Mouse (Mus musculus) pancreas, adult 10 weeks (tissue): ENCODE data around the gene Kat2b. TPM values are rescaled to one million over a fixed set of nuclear protein-coding genes. Genes with fewer than 3 reads are reported as not detected.

Source experiments
- polyA plus RNA-seq: library from polyadenylated mRNA; stranded (reverse); fragments of 350-450 nt; fragmentation: Illumina TruSeq; extraction: RNeasy Lipid Tissue Mini Kit (QIAGEN cat#74804); gene quantifications from one replicate; pipeline ENCODE4 v1.2.3, GENCODE M21; 2015; ENCODE audit warnings: low read depth, low replicate concordance; ENCODE audit not compliant: insufficient read depth

Gene Kat2b
- 6.1 TPM for polyA plus RNA-seq

DNA sequence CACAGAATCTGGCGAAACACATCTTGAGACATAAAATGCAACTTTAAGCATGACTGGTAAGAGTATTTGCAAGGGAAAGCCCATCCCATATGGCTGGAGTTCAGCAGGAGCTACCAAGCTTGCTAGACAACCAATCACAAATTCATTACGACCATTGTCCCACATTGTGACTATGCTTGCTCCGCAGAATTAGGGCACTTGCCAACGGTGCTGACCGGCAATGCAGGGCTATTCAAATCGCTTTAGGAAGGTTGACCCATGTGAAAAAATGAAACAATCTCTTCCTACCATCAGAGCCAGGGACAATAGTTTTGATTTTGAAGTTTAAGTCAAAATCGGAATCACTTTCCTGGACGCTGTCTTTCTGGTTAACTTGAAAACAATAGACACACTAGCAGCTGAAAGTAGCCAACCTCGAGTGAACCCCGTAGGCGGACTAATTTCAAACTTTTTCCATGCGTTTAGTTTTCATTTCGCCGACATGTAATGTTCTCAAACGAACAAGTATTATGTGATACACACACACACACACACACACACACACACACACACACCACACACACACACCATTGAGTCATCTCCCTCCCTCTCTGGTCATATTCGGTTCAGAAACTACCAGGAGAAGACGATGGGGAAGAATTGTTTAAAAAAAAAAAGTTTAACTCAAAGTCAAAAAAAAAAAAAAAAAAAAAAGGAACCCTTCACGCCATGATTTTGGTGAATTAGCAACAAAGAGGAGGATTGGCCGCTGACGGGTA is at the start of gene Kat2b:
Gene Kat2b (plus strand): TSS at position 701 of the 758 bp plus-strand sequence.

DNA sequence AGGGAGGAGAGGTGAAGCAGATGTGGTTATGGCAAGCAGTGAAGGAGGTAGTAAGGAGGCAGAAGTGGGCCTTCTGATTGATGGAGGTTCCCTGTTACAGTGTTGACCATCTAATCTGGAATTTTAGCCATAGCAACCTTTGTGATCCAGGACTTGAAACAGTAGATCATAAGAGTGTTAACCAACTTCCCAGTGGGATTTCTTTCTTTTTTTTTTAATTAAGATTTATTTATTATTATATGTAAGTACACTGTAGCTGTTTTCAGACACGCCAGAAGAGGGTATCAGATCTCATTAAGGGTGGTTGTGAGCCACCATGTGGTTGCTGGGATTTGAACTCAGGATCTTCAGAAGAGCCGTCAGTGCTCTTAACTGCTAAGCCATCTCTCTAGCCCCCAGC is 27.3 kb upstream of the Kat2b start, which contains the start of gene Pp2d1:
Gene Pp2d1 (minus strand): TSS at position 101 of the 400 bp plus-strand sequence.

DNA sequence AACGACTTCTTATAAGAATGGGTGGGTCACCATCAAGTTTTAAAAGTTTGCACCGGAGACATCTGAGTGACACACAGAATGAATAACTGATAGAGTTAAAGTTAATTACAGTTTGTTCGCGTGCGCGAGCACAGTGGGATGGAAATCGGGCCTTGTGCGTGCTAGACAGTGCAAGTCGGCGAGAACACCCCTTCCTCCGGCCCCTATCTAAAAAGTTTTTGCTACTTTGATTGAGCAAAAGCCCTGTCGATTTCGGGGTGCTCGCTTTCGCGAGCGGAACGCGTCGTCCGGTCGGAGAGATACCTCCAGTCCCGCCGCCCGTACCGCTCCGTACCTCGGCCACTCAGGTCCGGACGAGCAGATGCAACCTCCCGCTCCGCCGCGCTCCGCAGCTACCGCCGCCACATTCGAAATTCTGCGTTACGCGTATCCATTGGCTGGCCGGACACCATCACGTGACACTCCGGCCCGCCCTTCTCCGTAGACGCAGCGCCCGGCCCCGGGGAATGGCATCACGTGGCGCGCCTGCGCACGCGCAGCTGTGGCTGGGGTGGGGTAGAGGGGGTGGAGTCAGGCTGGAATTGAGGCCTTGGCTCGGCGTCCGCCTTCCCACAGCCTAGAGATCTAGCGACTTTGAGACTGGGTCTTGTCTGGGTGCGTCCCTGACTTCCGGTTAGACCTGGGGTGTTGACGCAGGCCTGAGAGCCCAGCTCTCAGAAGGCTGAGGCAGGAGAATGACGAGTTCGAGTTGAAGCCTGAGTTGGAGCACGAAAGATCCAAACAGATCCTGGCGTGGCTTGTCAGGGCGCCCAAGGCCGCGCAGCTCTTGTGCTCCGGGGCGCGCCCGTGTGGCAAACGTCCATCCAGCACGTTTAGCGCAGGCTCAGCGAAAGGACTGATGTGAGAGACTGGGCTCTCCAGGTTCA is 122.5 kb downstream of the Kat2b start, which contains the start of gene Sgo1:
Gene Sgo1 (minus strand): TSS at position 457 of the 926 bp plus-strand sequence.

Other genes starting within 250 kb of the Kat2b start
- gene Efhb, start 103.5 kb upstream of the Kat2b start, polyA plus RNA-seq: not detected
- gene Rab5a, start 87.6 kb upstream of the Kat2b start, polyA plus RNA-seq: 10.5 TPM
- not detected for gene Pp2d1, start 27.4 kb upstream of the Kat2b start, polyA plus RNA-seq
- gene Sgo1, start 122.5 kb downstream of the Kat2b start, polyA plus RNA-seq: 0.87 TPM